ENCODE assay signal across 8 mouse cellular contexts in genomic region chr12:111678670-111678933, GRCm38 (mm10). TPM values are rescaled to one million over a fixed set of nuclear protein-coding genes. Genes with fewer than 3 reads are reported as not detected.
DNase-seq lines count a peak whose midpoint lies in the region; ATAC-seq and TF ChIP-seq lines count a peak whose summit lies in the region.

No protein-coding gene starts in this region.

- peak overlapping the region; percentile 59 for H3K9ac ChIP-seq in kidney, postnatal 0 days (ENCODE audit: low read depth, low read length)
- peak overlapping the region; percentile 67 for H3K9ac ChIP-seq in embryonic facial prominence, embryonic 12.5 days
- H3K9ac ChIP-seq in hindbrain, postnatal 0 days (replicated peaks; ENCODE audit: low read length): peak overlapping the region; percentile 66
- peak overlapping the region; percentile 76 for H3K9ac ChIP-seq in midbrain, postnatal 0 days (replicated peaks; ENCODE audit: low read length, poor library complexity, severe bottlenecking)

- no peaks in the 10 kb centered on the region for H3K9me3 ChIP-seq in kidney, postnatal 0 days (replicated peaks; ENCODE audit: low read length)
- no peaks in the 10 kb centered on the region for H3K9me3 ChIP-seq in embryonic facial prominence, embryonic 12.5 days
- no peaks in the 10 kb centered on the region for H3K9me3 ChIP-seq in hindbrain, postnatal 0 days (ENCODE audit: low read length)
- H3K9me3 ChIP-seq in midbrain, postnatal 0 days (ENCODE audit: low read length): no peaks in the 10 kb centered on the region

- ATAC-seq in kidney, postnatal 0 days (replicated peaks; ENCODE audit: low FRiP score, low read depth): no peak
- no peak for ATAC-seq in embryonic facial prominence, embryonic 12.5 days (ENCODE audit: insufficient number of reproducible peaks, insufficient read depth, low FRiP score, low TSS enrichment)
- ATAC-seq in hindbrain, postnatal 0 days: no peak
- no peak for ATAC-seq in midbrain, postnatal 0 days (ENCODE audit: low FRiP score)

- H3K27ac ChIP-seq in kidney, postnatal 0 days: no peak overlapping the region
- no peak overlapping the region for H3K27ac ChIP-seq in embryonic facial prominence, embryonic 12.5 days
- peak overlapping the region; percentile 93; the same call in 1 of the 2 replicates for H3K27ac ChIP-seq in hindbrain, postnatal 0 days
- no peak overlapping the region for H3K27ac ChIP-seq in midbrain, postnatal 0 days (ENCODE audit: low read depth, low read length)

- 3% methylated on average over 13 of the region's 13 CpGs for WGBS in kidney, postnatal 0 days
- 4% methylated on average over 13 of the region's 13 CpGs for WGBS in embryonic facial prominence, embryonic 12.5 days
- WGBS in hindbrain, postnatal 0 days: 7% methylated on average over 13 of the region's 13 CpGs
- WGBS in midbrain, postnatal 0 days: 9% methylated on average over 13 of the region's 13 CpGs

- peaks cover 6% of the 10 kb centered on the region; the same call in 1 of the 2 replicates for H3K27me3 ChIP-seq in kidney, postnatal 0 days (ENCODE audit: insufficient read depth, low read length)
- peaks cover 13% of the 10 kb centered on the region for H3K27me3 ChIP-seq in embryonic facial prominence, embryonic 12.5 days
- H3K27me3 ChIP-seq in hindbrain, postnatal 0 days (ENCODE audit: insufficient read depth, low read length): no peaks in the 10 kb centered on the region
- no peaks in the 10 kb centered on the region for H3K27me3 ChIP-seq in midbrain, postnatal 0 days (ENCODE audit: insufficient read depth, low read length)

- H3K36me3 ChIP-seq in kidney, postnatal 0 days (ENCODE audit: insufficient read depth, low read length): no peaks in the 10 kb centered on the region
- peaks cover 21% of the 10 kb centered on the region for H3K36me3 ChIP-seq in embryonic facial prominence, embryonic 12.5 days
- no peaks in the 10 kb centered on the region for H3K36me3 ChIP-seq in hindbrain, postnatal 0 days (ENCODE audit: insufficient read depth, low read length)
- H3K36me3 ChIP-seq in midbrain, postnatal 0 days (ENCODE audit: insufficient read depth, low read length): peaks cover 11% of the 10 kb centered on the region

- peaks cover 6% of the 10 kb centered on the region; the same call in 1 of the 2 replicates for H3K4me1 ChIP-seq in kidney, postnatal 0 days (replicated peaks; ENCODE audit: insufficient read depth, low read length)
- peaks cover 16% of the 10 kb centered on the region for H3K4me1 ChIP-seq in embryonic facial prominence, embryonic 12.5 days
- peaks cover 12% of the 10 kb centered on the region for H3K4me1 ChIP-seq in hindbrain, postnatal 0 days (ENCODE audit: insufficient read depth, low read length)
- peaks cover 12% of the 10 kb centered on the region; the same call in 1 of the 2 replicates for H3K4me1 ChIP-seq in midbrain, postnatal 0 days (ENCODE audit: insufficient read depth, low read length)

- TF ChIP-seq CTCF in kidney, postnatal 0 days (IDR thresholded peaks at IDR 0.05; ENCODE audit: low read depth): no peak
- TF ChIP-seq CTCF in hindbrain, postnatal 0 days (IDR thresholded peaks at IDR 0.05; ENCODE audit: low read depth): no peak
- no peak for TF ChIP-seq CTCF in midbrain, postnatal 0 days (IDR thresholded peaks at IDR 0.05)

- peak overlapping the region; percentile 89 for H3K4me3 ChIP-seq in kidney, postnatal 0 days (replicated peaks; ENCODE audit: low read depth, low read length)
- H3K4me3 ChIP-seq in embryonic facial prominence, embryonic 12.5 days: peak overlapping the region; percentile 86
- H3K4me3 ChIP-seq in hindbrain, postnatal 0 days (ENCODE audit: low read length): peak overlapping the region; percentile 88
- H3K4me3 ChIP-seq in midbrain, postnatal 0 days (ENCODE audit: low read depth, low read length): peak overlapping the region; percentile 82

- DNase-seq in kidney, postnatal 0 days (ENCODE audit: low spot score): no peak
- DNase-seq in kidney, adult 11 months: no peak
- DNase-seq in hindbrain, postnatal 0 days (ENCODE audit: low spot score): no peak
- DNase-seq in midbrain, postnatal 0 days (ENCODE audit: low spot score): no peak
- no peak for DNase-seq in right cerebral cortex, adult 18-20 months
- no peak for DNase-seq in B cell, adult 2 months
- no peak for DNase-seq in layer of hippocampus, postnatal 10 days (ENCODE audit: low spot score in 2 of 2)

- H3K4me2 ChIP-seq in kidney, postnatal 0 days (ENCODE audit: low read length): peak overlapping the region; percentile 88
- peak overlapping the region; percentile 95 for H3K4me2 ChIP-seq in embryonic facial prominence, embryonic 12.5 days (replicated peaks)
- peak overlapping the region; percentile 97 for H3K4me2 ChIP-seq in hindbrain, postnatal 0 days (ENCODE audit: low read depth, low read length)
- peak overlapping the region; percentile 94 for H3K4me2 ChIP-seq in midbrain, postnatal 0 days (ENCODE audit: low read depth, low read length, poor library complexity, severe bottlenecking)

RNA-seq across cellular contexts. Expression of gene Trmt61a, which starts 0.7 kb away (rescaled TPM):
- polyA plus RNA-seq in kidney, postnatal 0 days (2015; fragmentation: Nextera tagmentation; extraction: Ambion mirVana): 6.3 and 6.8 TPM in 2 replicates
- polyA plus RNA-seq in embryonic facial prominence, embryonic 12.5 days (2016; fragmentation: Nextera tagmentation; extraction: Ambion mirVana): 13.3 and 15.1 TPM in 2 replicates
- 29.7 and 32.7 TPM in 2 replicates for total RNA-seq in hindbrain, postnatal 0 days (2014; rRNA removed)
- 9.2 TPM in 2 replicates for polyA plus RNA-seq in hindbrain, postnatal 0 days (2015; fragmentation: Nextera tagmentation; extraction: Ambion mirVana)
- total RNA-seq in midbrain, postnatal 0 days (2014; rRNA removed): 23.2 and 27.5 TPM in 2 replicates
- 8.4 and 8.7 TPM in 2 replicates for polyA plus RNA-seq in midbrain, postnatal 0 days (2015; fragmentation: Nextera tagmentation; extraction: Ambion mirVana)
- 10 to 100 TPM; 16.3 to 19.8 TPM for total RNA-seq in layer of hippocampus, postnatal 10 days (2021)

RNA-seq across cellular contexts. Expression of gene Ckb, which starts 6.5 kb away (rescaled TPM):
- polyA plus RNA-seq in kidney, postnatal 0 days (2015; fragmentation: Nextera tagmentation; extraction: Ambion mirVana): 135 and 148 TPM in 2 replicates
- 339 and 355 TPM in 2 replicates for polyA plus RNA-seq in embryonic facial prominence, embryonic 12.5 days (2016; fragmentation: Nextera tagmentation; extraction: Ambion mirVana)
- total RNA-seq in hindbrain, postnatal 0 days (2014; rRNA removed): 3,255 and 3,584 TPM in 2 replicates
- 2,405 and 2,624 TPM in 2 replicates for polyA plus RNA-seq in hindbrain, postnatal 0 days (2015; fragmentation: Nextera tagmentation; extraction: Ambion mirVana)
- total RNA-seq in midbrain, postnatal 0 days (2014; rRNA removed): 1,673 and 2,112 TPM in 2 replicates
- 1,654 and 1,809 TPM in 2 replicates for polyA plus RNA-seq in midbrain, postnatal 0 days (2015; fragmentation: Nextera tagmentation; extraction: Ambion mirVana)
- 1,000 to 10,000 TPM in 1 of 2 experiments, 100 to 1,000 TPM in 1; 969 to 1,026 TPM for total RNA-seq in layer of hippocampus, postnatal 10 days (2021)

RNA-seq across cellular contexts. Expression of gene Bag5, which starts 34.5 kb away (rescaled TPM):
- polyA plus RNA-seq in kidney, postnatal 0 days (2015; fragmentation: Nextera tagmentation; extraction: Ambion mirVana): 45.7 and 48.9 TPM in 2 replicates
- polyA plus RNA-seq in embryonic facial prominence, embryonic 12.5 days (2016; fragmentation: Nextera tagmentation; extraction: Ambion mirVana): 59.7 and 61.3 TPM in 2 replicates
- 21.1 and 22.7 TPM in 2 replicates for total RNA-seq in hindbrain, postnatal 0 days (2014; rRNA removed)
- polyA plus RNA-seq in hindbrain, postnatal 0 days (2015; fragmentation: Nextera tagmentation; extraction: Ambion mirVana): 60.1 and 64.3 TPM in 2 replicates
- total RNA-seq in midbrain, postnatal 0 days (2014; rRNA removed): 28.7 and 43.5 TPM in 2 replicates
- 68.7 and 70.8 TPM in 2 replicates for polyA plus RNA-seq in midbrain, postnatal 0 days (2015; fragmentation: Nextera tagmentation; extraction: Ambion mirVana)
- total RNA-seq in layer of hippocampus, postnatal 10 days (2021): 10 to 100 TPM; 38.4 to 38.9 TPM

RNA-seq across cellular contexts. Expression of gene Apopt1, which starts 34.5 kb away (rescaled TPM):
- polyA plus RNA-seq in kidney, postnatal 0 days (2015; fragmentation: Nextera tagmentation; extraction: Ambion mirVana): 57.8 and 61.4 TPM in 2 replicates
- polyA plus RNA-seq in embryonic facial prominence, embryonic 12.5 days (2016; fragmentation: Nextera tagmentation; extraction: Ambion mirVana): 53.0 and 59.7 TPM in 2 replicates
- 23.6 and 28.1 TPM in 2 replicates for total RNA-seq in hindbrain, postnatal 0 days (2014; rRNA removed)
- 60.3 and 63.9 TPM in 2 replicates for polyA plus RNA-seq in hindbrain, postnatal 0 days (2015; fragmentation: Nextera tagmentation; extraction: Ambion mirVana)
- 17.9 and 27.8 TPM in 2 replicates for total RNA-seq in midbrain, postnatal 0 days (2014; rRNA removed)
- polyA plus RNA-seq in midbrain, postnatal 0 days (2015; fragmentation: Nextera tagmentation; extraction: Ambion mirVana): 63.1 and 67.0 TPM in 2 replicates
- total RNA-seq in layer of hippocampus, postnatal 10 days (2021): 10 to 100 TPM; 39.2 to 42.0 TPM
